Mouse (Mus musculus): ENCODE results near the gene Loxl3. TPM values are rescaled to one million over a fixed set of nuclear protein-coding genes. Genes with fewer than 3 reads are reported as not detected.

Loxl3 gene
- polyA plus RNA-seq, 1 experiment, result 124 TPM

- peaks cover 38% of the 10 kb centered on the region for H3K4me1 ChIP-seq (ENCODE audit: control insufficient read depth, insufficient read depth, low read length)
- no peak for TF ChIP-seq POLR2A (IDR thresholded peaks at IDR 0.05; ENCODE audit: low read depth, low read length)
- H3K4me3 ChIP-seq (ENCODE audit: insufficient read depth, low read length), result no peak overlapping the region
- peak overlapping the region; percentile 47 for H3K27ac ChIP-seq (ENCODE audit: insufficient read depth, low read length)
Observed at GRCm38 (mm10) chr6:83027293-83027692, 6.7 kb upstream of the Loxl3 start.

DNA sequence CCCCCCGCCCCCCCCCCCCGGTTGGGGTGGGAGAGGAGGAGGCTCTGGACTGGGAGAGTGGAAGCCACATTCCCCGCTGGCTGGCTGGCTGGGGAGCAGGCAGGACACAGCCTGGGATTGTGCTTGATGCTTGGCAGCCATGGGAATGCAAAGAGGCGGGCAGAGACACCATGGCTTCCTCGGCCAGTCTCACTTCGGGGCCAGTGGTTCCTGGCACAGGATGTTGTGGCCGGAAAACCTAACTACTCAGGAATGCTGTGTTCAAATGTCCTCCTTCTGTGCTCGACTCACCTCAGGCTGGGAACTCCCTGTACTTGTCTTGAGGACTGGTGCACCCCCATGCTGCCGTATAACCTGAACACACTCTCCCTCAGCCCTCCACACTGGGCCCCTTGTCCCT is 6.3 kb upstream of the Loxl3 start:
- no peak overlapping the region for H3K4me3 ChIP-seq (ENCODE audit: insufficient read depth, low read length)
- peak overlapping the region; percentile 51 for H3K27ac ChIP-seq (ENCODE audit: insufficient read depth, low read length)
- peaks cover 38% of the 10 kb centered on the region for H3K4me1 ChIP-seq (ENCODE audit: control insufficient read depth, insufficient read depth, low read length)
- TF ChIP-seq CTCF (IDR thresholded peaks at IDR 0.05; ENCODE audit: borderline replicate concordance, insufficient read depth, low read length) (no peak), POLR2A (IDR thresholded peaks at IDR 0.05; ENCODE audit: low read depth, low read length) (peak; percentile 43; the same call in 1 of the 2 replicates)

- TF ChIP-seq CTCF (IDR thresholded peaks at IDR 0.05; ENCODE audit: borderline replicate concordance, insufficient read depth, low read length), result no peak
- TF ChIP-seq POLR2A (IDR thresholded peaks at IDR 0.05; ENCODE audit: low read depth, low read length), result no peak; the same call in 1 of the 2 replicates
- H3K4me1 ChIP-seq (ENCODE audit: control insufficient read depth, insufficient read depth, low read length), result peaks cover 25% of the 10 kb centered on the region
Observed at GRCm38 (mm10) chr6:83029777-83030176, 4.2 kb upstream of the Loxl3 start.

DNA sequence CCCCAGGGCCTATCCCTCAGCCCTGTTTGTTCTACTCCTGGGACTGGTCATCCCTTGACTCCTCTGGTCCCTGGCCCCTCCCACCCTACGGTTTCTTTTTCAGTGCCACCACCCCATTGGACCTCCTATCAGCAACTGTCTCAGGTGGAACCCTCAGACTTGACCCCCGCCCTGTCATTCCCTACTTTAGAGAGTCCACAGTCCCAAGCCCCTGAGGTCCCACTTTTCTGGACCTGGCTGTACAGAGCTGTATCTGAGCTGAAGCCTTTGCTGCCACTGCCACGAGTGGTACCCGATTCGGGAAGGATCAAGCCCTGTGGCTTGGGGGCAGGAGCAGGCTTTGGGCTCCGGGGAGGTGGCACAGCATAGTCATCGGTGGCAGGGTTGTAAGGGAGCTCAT is 2.9 kb upstream of the Loxl3 start:
- Histone ChIP-seq H3K4me3 (ENCODE audit: insufficient read depth, low read length) (peak overlapping the region; percentile 93), H3K27ac (ENCODE audit: insufficient read depth, low read length) (peak overlapping the region; percentile 85), H3K4me1 (ENCODE audit: control insufficient read depth, insufficient read depth, low read length) (peaks cover 21% of the 10 kb centered on the region; the same call in 1 of the 2 replicates)
- TF ChIP-seq CTCF (IDR thresholded peaks at IDR 0.05; ENCODE audit: borderline replicate concordance, insufficient read depth, low read length) (no peak), POLR2A (IDR thresholded peaks at IDR 0.05; ENCODE audit: low read depth, low read length) (no peak)

More at GRCm38 (mm10) chr6:83029777-83030176, 4.2 kb upstream of the Loxl3 start:
- Histone ChIP-seq H3K27ac (ENCODE audit: insufficient read depth, low read length) (peak overlapping the region; percentile 51; the same call in 1 of the 2 replicates), H3K4me3 (ENCODE audit: insufficient read depth, low read length) (no peak overlapping the region)

DNA sequence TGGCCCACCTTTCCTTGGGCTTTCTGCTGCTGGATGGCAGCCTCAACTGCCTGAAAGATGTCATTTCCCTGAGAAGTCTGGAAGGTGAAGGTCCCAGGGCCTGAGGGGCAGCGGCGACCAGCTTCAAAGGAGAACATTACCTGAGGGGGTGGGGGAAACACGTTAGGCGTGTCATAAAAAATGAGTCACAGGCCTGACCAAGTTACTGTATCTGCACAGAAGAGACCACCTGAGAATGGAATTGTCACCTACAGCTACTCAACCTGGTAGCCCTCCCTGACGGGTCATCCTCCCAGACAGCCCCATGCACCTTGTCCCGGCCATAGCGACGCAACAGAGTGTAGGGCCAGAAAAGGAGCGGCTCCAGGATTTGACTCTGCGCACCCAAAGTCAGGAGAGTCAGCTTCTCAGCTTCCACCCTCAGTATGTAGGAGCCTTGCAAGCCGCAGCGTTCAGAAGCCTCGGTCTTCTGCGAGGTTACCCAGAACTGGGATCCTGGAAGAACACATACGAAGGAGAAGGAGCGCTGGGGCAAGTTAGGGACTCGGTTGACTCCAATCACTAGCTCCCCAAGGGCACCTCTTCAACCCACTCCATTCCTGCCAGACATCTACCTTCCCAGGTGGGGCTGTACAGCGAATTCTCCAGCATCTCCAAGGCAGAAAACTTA is 1.9 kb upstream of the Loxl3 start:
- TF ChIP-seq CTCF (IDR thresholded peaks at IDR 0.05; ENCODE audit: borderline replicate concordance, insufficient read depth, low read length) (no peak), POLR2A (IDR thresholded peaks at IDR 0.05; ENCODE audit: low read depth, low read length) (0 out of 2 replicates have a peak, but pooled peaks have one; percentile 30)
- Histone ChIP-seq H3K27ac (ENCODE audit: insufficient read depth, low read length) (peak overlapping the region; percentile 85; the same call in 1 of the 2 replicates), H3K4me1 (ENCODE audit: control insufficient read depth, insufficient read depth, low read length) (peaks cover 20% of the 10 kb centered on the region; the same call in 1 of the 2 replicates)

GRCm38 (mm10) chr6:83032769-83033191 is 1.2 kb upstream of the Loxl3 start:
- Histone ChIP-seq H3K4me3 (ENCODE audit: insufficient read depth, low read length) (peak overlapping the region; percentile 93), H3K27ac (ENCODE audit: insufficient read depth, low read length) (peak overlapping the region; percentile 85), H3K4me1 (ENCODE audit: control insufficient read depth, insufficient read depth, low read length) (peaks cover 16% of the 10 kb centered on the region; the same call in 1 of the 2 replicates)
- TF ChIP-seq CTCF (IDR thresholded peaks at IDR 0.05; ENCODE audit: borderline replicate concordance, insufficient read depth, low read length) (no peak), POLR2A (IDR thresholded peaks at IDR 0.05; ENCODE audit: low read depth, low read length) (no peak; the same call in 1 of the 2 replicates)

More for the DNA sequence above, 1.9 kb upstream of the Loxl3 start:
- peak overlapping the region; percentile 93 for H3K4me3 ChIP-seq (ENCODE audit: insufficient read depth, low read length)

- peaks cover 12% of the 10 kb centered on the region; the same call in 1 of the 2 replicates for H3K4me1 ChIP-seq (ENCODE audit: control insufficient read depth, insufficient read depth, low read length)
- H3K4me3 ChIP-seq (ENCODE audit: insufficient read depth, low read length), result peak overlapping the region; percentile 93
- no peak for TF ChIP-seq POLR2A (IDR thresholded peaks at IDR 0.05; ENCODE audit: low read depth, low read length)
- no peak for TF ChIP-seq CTCF (IDR thresholded peaks at IDR 0.05; ENCODE audit: borderline replicate concordance, insufficient read depth, low read length)
- H3K27ac ChIP-seq (ENCODE audit: insufficient read depth, low read length), result peak overlapping the region; percentile 72
Observed at GRCm38 (mm10) chr6:83034463-83035055, 586 bp downstream of the Loxl3 start.

GRCm38 (mm10) chr6:83037188-83037587 is 3.2 kb downstream of the Loxl3 start:
- TF ChIP-seq POLR2A (IDR thresholded peaks at IDR 0.05; ENCODE audit: low read depth, low read length) (no peak), CTCF (IDR thresholded peaks at IDR 0.05; ENCODE audit: borderline replicate concordance, insufficient read depth, low read length) (no peak)
- Histone ChIP-seq H3K27ac (ENCODE audit: insufficient read depth, low read length) (no peak overlapping the region), H3K4me3 (ENCODE audit: insufficient read depth, low read length) (no peak overlapping the region), H3K4me1 (ENCODE audit: control insufficient read depth, insufficient read depth, low read length) (peaks cover 6% of the 10 kb centered on the region)

DNA sequence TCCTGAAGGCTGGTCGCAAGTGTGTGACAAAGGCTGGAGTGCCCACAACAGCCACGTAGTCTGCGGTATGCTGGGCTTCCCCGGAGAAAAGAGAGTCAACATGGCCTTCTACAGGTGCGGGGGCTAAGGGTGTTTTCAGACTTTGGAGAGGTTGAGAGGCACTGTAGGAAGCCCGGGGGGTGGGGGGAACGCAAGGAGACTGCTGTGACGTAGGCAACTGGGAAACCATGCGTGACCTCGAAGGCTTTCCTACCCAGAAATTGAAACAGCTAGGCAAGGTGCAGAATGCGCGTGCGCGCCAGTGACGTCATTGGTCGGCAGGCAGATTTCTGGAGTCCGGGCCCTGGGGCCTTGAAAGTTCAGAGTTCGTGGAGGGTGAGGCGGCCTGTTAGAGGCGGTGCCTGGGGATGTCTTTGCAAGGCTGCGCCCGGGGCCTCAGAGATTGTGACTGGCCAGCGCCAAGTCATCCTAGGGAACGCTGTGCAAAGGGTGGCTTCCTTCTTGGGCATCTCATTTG is 4.6 kb downstream of the Loxl3 start:
- Histone ChIP-seq H3K4me1 (ENCODE audit: control insufficient read depth, insufficient read depth, low read length) (peaks cover 6% of the 10 kb centered on the region), H3K27ac (ENCODE audit: insufficient read depth, low read length) (no peak overlapping the region), H3K4me3 (ENCODE audit: insufficient read depth, low read length) (no peak overlapping the region)
- TF ChIP-seq CTCF (IDR thresholded peaks at IDR 0.05; ENCODE audit: borderline replicate concordance, insufficient read depth, low read length) (no peak), POLR2A (IDR thresholded peaks at IDR 0.05; ENCODE audit: low read depth, low read length) (no peak)

GRCm38 (mm10) chr6:83040601-83041000 is 6.6 kb downstream of the Loxl3 start:
- TF ChIP-seq CTCF (IDR thresholded peaks at IDR 0.05; ENCODE audit: borderline replicate concordance, insufficient read depth, low read length) (no peak), POLR2A (IDR thresholded peaks at IDR 0.05; ENCODE audit: low read depth, low read length) (no peak)
- H3K27ac ChIP-seq (ENCODE audit: insufficient read depth, low read length), result no peak overlapping the region
- no peak overlapping the region for H3K4me3 ChIP-seq (ENCODE audit: insufficient read depth, low read length)

More at GRCm38 (mm10) chr6:83040601-83041000, 6.6 kb downstream of the Loxl3 start:
- H3K4me1 ChIP-seq (ENCODE audit: control insufficient read depth, insufficient read depth, low read length), result peaks cover 6% of the 10 kb centered on the region

Measured in embryonic fibroblast, embryonic 13.5 days (primary cell).